Mouse (Mus musculus) heart, embryonic 11.5 days (tissue): ENCODE results near the gene Mettl16. TPM values are rescaled to one million over a fixed set of nuclear protein-coding genes. Genes with fewer than 3 reads are reported as not detected.

Source experiments
- ATAC-seq: fragments of 200-750 bp; cut with Nextera tagmentation; replicated peaks from 2 replicates; pipeline ENCODE4 v1.8.0; 2017; ENCODE audit warnings: moderate library complexity; ENCODE audit not compliant: insufficient number of reproducible peaks, low FRiP score, low TSS enrichment
- H3K27ac ChIP-seq: fragments of 300-500 bp; sonication (generic); 2 replicates; pipeline ENCODE4 v1.5.1; 2014; ENCODE audit warnings: mild to moderate bottlenecking, low read depth, low read length
- H3K27me3 ChIP-seq: fragments of 300-500 bp; sonication (generic); 2 replicates; pipeline ENCODE4 v1.6.1; 2014; ENCODE audit warnings: mild to moderate bottlenecking, low read length, mixed read lengths; ENCODE audit not compliant: control insufficient read depth, insufficient read depth
- H3K36me3 ChIP-seq: fragments of 300-500 bp; sonication (generic); 2 replicates; pipeline ENCODE4 v1.6.1; 2014; ENCODE audit warnings: mild to moderate bottlenecking, low read length, moderate library complexity, mixed read lengths; ENCODE audit not compliant: control insufficient read depth, insufficient read depth
- H3K4me1 ChIP-seq: fragments of 300-500 bp; sonication (generic); 2 replicates; pipeline ENCODE4 v1.6.1; 2014; ENCODE audit warnings: low read length; ENCODE audit not compliant: control insufficient read depth, insufficient read depth
- H3K4me2 ChIP-seq: fragments of 300-500 bp; sonication (generic); 2 replicates; pipeline ENCODE4 v1.6.1; 2014; ENCODE audit warnings: mild to moderate bottlenecking, moderate library complexity
- H3K4me3 ChIP-seq: fragments of 300-500 bp; sonication (generic); 2 replicates; pipeline ENCODE4 v1.5.1; 2014; ENCODE audit warnings: low read depth, low read length
- H3K9ac ChIP-seq: fragments of 300-500 bp; sonication (generic); 2 replicates; pipeline ENCODE4 v1.6.1; 2014; ENCODE audit warnings: mild to moderate bottlenecking, low read depth, low read length, moderate library complexity
- H3K9me3 ChIP-seq: fragments of 300-500 bp; sonication (generic); replicated peaks from 2 replicates; pipeline ENCODE4 v1.6.1; 2016; ENCODE audit warnings: low read length; ENCODE audit not compliant: control insufficient read depth
- WGBS: fragments of 180-500 bp; shearing (Covaris S2); extraction: QIAGEN DNeasy Blood & Tissue Kit; methylation state at CpG from one replicate; pipeline ENCODE4 v1.1.7; 2014; ENCODE audit not compliant: insufficient replicate concordance; 5-methylcytosine and 5-hydroxymethylcytosine counted together
- polyA plus RNA-seq: library from polyadenylated mRNA; unstranded; fragments of >200 nt; fragmentation: Nextera tagmentation; extraction: Ambion mirVana; gene quantifications from 2 replicates; pipeline ENCODE4 v1.2.1, GENCODE M21; 2014

The Mettl16 gene
- polyA plus RNA-seq, 1 experiment from 2014 or later = 28.5 TPM

DNA sequence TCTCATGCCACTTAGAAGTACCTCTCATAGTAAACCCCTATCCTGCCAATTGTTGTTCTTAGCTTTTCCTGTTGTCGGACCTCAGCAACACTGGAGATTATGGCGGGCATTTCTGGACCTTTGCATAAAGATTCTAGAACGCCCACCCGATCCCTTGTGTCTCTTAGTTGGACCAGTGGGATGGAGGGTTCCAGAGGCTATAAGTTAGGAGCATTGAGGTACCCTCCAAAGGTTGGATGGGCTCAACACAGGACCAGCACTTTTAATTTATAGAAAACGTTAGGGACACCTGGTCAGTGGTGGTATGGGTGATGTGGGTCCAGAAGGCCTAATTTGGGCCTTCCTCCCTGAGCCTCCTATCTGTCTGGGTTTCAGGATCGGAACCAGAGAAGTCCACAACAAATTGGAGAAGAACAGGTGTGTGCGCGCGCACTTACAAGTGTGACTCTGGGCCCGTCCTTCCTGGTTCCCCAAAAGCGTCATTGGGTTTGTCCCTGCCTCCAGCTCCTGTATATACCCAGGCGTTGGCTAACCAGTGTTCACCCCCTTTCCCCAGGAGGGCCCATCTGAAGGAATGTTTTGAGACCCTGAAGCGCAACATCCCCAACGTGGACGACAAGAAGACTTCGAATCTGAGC is 66.5 kb downstream of the Mettl16 start:
- Histone ChIP-seq H3K4me2 (peak overlapping the region; percentile 94), H3K36me3 (no peaks in the 10 kb centered on the region), H3K27me3 (no peaks in the 10 kb centered on the region), H3K27ac (peak overlapping the region; percentile 98), H3K4me1 (peaks cover 50% of the 10 kb centered on the region), H3K4me3 (peak overlapping the region; percentile 62), H3K9ac (peak overlapping the region; percentile 83), H3K9me3 (no peaks in the 10 kb centered on the region)
- no peak for ATAC-seq
- 46% methylated on average over 16 of the region's 16 CpGs for WGBS

DNA sequence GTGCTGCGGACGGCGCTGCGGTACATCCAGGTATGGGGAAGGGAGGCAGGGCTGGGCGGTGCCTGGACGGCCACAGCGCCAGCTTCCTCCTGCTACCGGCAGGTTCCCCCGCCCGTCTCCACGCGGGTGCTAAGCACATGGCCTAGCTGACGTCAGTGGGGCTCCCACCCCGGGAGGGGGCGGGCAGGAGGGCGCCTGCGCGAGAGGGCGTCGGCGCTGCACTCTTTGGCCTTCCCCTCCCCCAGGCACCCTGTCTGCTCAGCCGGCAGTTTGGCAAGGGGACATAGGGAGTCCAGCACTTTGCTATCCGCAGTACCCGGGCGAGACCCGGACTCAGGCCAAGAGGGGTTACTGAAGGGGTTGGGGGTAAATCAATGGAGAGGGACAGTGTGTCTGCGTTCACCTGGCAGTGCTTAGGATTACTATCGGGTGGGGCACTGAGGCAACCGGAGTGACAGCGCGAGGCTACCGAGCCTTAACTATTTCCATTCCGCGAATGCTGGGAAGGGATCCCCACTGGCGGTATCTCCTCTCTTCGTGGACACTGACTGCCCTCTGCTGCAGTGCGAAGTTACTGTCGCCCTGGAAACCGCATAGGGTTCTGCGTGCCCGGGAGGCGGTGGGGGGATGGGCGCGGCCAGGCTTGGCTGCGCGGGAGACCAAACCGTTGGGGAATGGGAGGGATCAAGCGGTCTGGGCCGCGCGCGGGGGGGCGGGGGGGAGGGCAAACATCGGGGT is 67.2 kb downstream of the Mettl16 start:
- ATAC-seq = peak; percentile 75
- under 1% methylated on average over 53 of the region's 54 CpGs for WGBS
- peak overlapping the region; percentile 98 for H3K27ac ChIP-seq
- peak overlapping the region; percentile 83 for H3K9ac ChIP-seq
- H3K4me2 ChIP-seq = peak overlapping the region; percentile 94
- no peaks in the 10 kb centered on the region for H3K9me3 ChIP-seq
- H3K4me3 ChIP-seq = peak overlapping the region; percentile 62
- H3K36me3 ChIP-seq = 0 out of 2 replicates have a peak, but pooled peaks cover 3% of the 10 kb centered on the region
- H3K27me3 ChIP-seq = no peaks in the 10 kb centered on the region
- H3K4me1 ChIP-seq = peaks cover 54% of the 10 kb centered on the region

DNA sequence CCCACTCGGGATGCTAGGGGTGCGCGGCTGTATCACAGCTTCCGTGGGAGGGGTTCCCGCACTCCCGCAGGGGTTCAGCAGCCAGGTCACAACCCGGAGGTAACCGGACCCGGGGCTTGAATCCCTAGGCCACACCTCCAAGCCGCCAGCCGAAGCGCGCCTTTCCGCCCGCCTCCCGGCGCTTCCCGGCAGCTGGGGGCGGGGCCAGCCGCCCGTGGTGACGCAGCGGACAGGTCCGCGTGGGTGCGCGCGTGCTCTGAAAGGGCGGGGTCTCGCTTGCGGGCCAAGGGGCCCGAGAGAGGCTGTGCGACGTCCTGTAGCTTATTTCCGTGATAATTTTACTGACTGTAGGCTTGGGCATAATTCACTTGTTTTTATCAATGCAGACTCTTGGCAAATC is 67.8 kb downstream of the Mettl16 start:
- H3K9me3 ChIP-seq = no peaks in the 10 kb centered on the region
- ATAC-seq = peak; percentile 74
- H3K36me3 ChIP-seq = 0 out of 2 replicates have a peak, but pooled peaks cover 3% of the 10 kb centered on the region
- H3K9ac ChIP-seq = peak overlapping the region; percentile 83
- H3K4me3 ChIP-seq = peak overlapping the region; percentile 62
- H3K27ac ChIP-seq = peak overlapping the region; percentile 98
- no peaks in the 10 kb centered on the region for H3K27me3 ChIP-seq
- peak overlapping the region; percentile 94 for H3K4me2 ChIP-seq
- WGBS = under 1% methylated on average over 32 of the region's 35 CpGs
- H3K4me1 ChIP-seq = peaks cover 56% of the 10 kb centered on the region

GRCm38 (mm10) chr11:74838971-74839370 is 68.3 kb downstream of the Mettl16 start:
- Histone ChIP-seq H3K9ac (no peak overlapping the region; the same call in 1 of the 2 replicates), H3K4me1 (peaks cover 52% of the 10 kb centered on the region), H3K4me3 (peak overlapping the region; percentile 62)

DNA sequence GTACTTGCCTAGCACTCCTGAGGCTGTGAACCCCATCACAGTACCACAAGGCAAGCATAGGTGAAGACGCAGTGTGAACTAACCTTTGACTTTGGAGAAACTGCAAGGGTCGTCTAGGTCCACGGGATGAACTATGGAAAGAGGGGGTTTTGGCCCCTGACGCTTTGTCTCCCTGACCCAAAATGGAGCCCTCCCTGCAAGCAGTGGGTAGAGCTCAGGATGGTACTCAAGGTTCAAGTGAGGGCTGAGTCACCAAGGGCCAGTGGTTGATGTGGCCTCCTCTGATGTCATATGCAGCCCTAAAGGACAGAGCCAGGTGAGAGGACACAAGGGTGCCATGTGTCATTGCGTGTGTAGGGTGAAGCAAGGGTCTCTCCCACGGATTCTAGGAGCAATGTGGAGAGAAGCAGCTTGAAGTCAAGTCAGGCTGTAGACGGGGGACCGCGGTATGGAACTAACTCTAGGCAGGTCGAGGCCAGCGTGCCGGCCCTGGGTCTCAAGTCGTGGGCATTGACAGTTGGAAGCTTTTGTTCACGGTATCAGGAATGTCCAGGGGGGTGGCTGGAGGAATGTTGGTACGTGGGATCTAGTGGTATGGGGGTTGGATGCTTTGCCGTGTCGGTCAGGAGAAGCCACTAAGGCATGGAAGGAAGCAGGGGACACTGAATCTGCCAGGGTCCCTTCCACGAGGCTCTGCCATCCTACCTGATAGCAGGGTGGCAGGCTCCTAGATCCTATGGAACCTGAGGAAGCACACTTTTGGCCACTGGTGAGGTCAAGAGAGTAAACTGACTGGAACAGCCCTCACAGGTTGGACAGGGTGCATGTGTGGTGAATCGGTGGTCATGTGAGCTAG is 69.5 kb downstream of the Mettl16 start:
- Histone ChIP-seq H3K36me3 (peaks cover 8% of the 10 kb centered on the region; the same call in 1 of the 2 replicates), H3K27ac (no peak overlapping the region), H3K27me3 (no peaks in the 10 kb centered on the region), H3K9ac (no peak overlapping the region), H3K4me2 (no peak overlapping the region), H3K4me1 (peaks cover 41% of the 10 kb centered on the region), H3K9me3 (no peaks in the 10 kb centered on the region), H3K4me3 (no peak overlapping the region)
- 87% methylated on average over 19 of the region's 19 CpGs for WGBS
- ATAC-seq = no peak

More at GRCm38 (mm10) chr11:74838971-74839370, 68.3 kb downstream of the Mettl16 start:
- no peak for ATAC-seq
- Histone ChIP-seq H3K4me2 (peak overlapping the region; percentile 94), H3K36me3 (0 out of 2 replicates have a peak, but pooled peaks cover 3% of the 10 kb centered on the region), H3K27me3 (no peaks in the 10 kb centered on the region), H3K27ac (peak overlapping the region; percentile 98), H3K9me3 (no peaks in the 10 kb centered on the region)
- 37% methylated on average over 6 of the region's 6 CpGs for WGBS

DNA sequence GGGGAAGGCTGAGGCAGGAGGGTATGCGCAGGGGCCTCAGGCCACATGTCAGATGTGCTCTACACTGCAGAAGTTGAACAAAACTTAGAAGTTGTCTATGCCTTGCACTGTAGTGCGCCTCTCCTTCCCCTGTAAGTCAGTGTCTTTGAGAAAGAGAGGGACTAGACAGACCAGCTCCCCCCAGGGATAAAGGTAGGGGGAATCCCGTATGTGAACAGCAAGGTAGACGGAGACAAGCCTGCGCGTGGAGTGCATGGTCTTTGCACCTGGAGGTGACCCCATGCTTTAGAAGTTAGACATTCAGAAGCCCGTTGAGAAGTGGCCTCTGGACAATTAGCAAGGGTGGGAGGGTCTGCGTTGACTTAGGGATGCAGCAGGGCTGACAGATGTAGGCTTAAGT is 70.1 kb downstream of the Mettl16 start:
- no peak overlapping the region for H3K4me2 ChIP-seq
- 82% methylated on average over 8 of the region's 8 CpGs for WGBS

DNA sequence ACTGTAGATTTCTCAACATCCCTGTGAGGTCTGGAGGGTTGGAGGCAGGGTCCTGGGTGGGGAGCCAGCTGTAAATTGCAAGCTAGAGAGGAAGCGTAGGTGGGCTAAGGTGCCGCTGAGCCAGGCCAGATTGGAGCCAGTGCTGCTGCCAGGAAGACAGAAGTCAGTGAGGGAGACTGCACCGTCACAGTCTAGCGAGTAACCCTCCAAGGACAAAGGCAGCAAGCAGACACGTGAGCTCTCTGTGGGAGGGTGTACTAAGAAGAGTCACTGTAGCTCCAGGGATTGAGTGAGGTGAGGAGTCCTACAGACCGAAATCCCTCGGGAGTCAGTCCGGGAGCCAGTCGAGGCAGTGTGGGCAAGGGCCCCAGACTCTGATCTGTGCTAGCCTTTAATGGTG is 70.7 kb downstream of the Mettl16 start:
- Histone ChIP-seq H3K4me1 (peaks cover 40% of the 10 kb centered on the region), H3K27ac (peak overlapping the region; percentile 62; the same call in 1 of the 2 replicates), H3K9ac (no peak overlapping the region), H3K36me3 (peaks cover 10% of the 10 kb centered on the region; the same call in 1 of the 2 replicates), H3K4me2 (no peak overlapping the region), H3K27me3 (no peaks in the 10 kb centered on the region), H3K4me3 (no peak overlapping the region), H3K9me3 (no peaks in the 10 kb centered on the region)
- WGBS = 76% methylated on average over 9 of the region's 9 CpGs
- no peak for ATAC-seq

More for the DNA sequence above, 70.1 kb downstream of the Mettl16 start:
- Histone ChIP-seq H3K4me1 (peaks cover 40% of the 10 kb centered on the region), H3K27me3 (no peaks in the 10 kb centered on the region), H3K9ac (no peak overlapping the region), H3K4me3 (no peak overlapping the region), H3K36me3 (peaks cover 10% of the 10 kb centered on the region; the same call in 1 of the 2 replicates), H3K9me3 (no peaks in the 10 kb centered on the region), H3K27ac (no peak overlapping the region)
- ATAC-seq = no peak

- H3K4me1 ChIP-seq = peaks cover 37% of the 10 kb centered on the region
- H3K4me3 ChIP-seq = no peak overlapping the region
- WGBS = 78% methylated on average over 13 of the region's 13 CpGs
- no peaks in the 10 kb centered on the region for H3K9me3 ChIP-seq
- no peak overlapping the region for H3K9ac ChIP-seq
- no peak for ATAC-seq
- no peaks in the 10 kb centered on the region for H3K27me3 ChIP-seq
- H3K27ac ChIP-seq = no peak overlapping the region
- H3K36me3 ChIP-seq = peaks cover 10% of the 10 kb centered on the region; the same call in 1 of the 2 replicates
- H3K4me2 ChIP-seq = no peak overlapping the region
These were observed 71.4 kb downstream of the Mettl16 start for GRCm38 (mm10) chr11:74842045-74842444.
